ENCODE assay signal across 8 mouse cellular contexts in the genomic region with DNA sequence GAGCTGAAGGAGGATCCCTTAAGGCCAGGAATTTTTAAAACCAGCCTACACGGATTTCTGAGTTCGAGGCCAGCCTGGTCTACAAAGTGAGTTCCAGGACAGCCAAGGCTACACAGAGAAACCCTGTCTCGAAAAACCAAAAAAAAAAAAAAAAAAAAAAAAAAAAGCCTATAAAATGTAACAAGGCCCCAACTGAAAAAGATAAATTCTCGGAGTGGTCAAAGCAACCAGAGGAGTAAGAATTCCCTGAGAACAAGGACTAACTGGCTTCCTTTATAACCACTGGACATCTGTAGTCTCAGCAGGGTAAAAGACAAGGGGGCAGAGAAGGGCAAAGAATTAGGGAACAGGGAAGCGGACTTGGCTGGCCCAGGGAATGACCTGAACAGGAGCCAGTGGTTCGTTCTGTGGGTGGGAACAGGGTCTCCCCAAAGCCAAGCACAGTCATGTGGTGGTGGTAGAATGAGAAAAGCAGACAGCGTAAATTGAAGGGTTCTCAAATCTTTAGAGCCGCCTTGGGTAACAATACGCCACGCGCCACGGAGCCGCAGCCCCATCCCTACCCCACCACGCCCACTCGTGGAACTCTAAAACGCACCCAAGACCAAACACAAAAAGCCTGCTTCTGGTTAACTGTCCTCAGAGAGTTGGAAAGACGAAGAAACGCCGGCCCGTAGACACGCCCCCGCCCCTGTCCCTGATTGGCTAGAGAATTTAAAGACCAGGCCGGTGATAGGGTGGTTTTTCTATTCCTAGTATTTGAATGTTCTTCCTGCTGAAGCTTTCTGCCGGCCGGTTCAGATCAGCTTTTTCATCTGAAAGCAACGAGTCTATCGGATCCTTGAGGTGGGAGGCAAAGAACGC. TPM values are rescaled to one million over a fixed set of nuclear protein-coding genes. Genes with fewer than 3 reads are reported as not detected.
DNase-seq lines count a peak whose midpoint lies in the region; ATAC-seq and TF ChIP-seq lines count a peak whose summit lies in the region.

TSS of gene Pif1 (plus strand) at position 755 of the 864 bp plus-strand sequence.

- H3K9me3 ChIP-seq in heart, embryonic 12.5 days (replicated peaks): no peaks in the 10 kb centered on the region
- no peaks in the 10 kb centered on the region for H3K9me3 ChIP-seq in kidney, embryonic 16.5 days (ENCODE audit: low read length)
- no peaks in the 10 kb centered on the region for H3K9me3 ChIP-seq in liver, embryonic 16.5 days (replicated peaks; ENCODE audit: control insufficient read depth, low read length)
- no peaks in the 10 kb centered on the region for H3K9me3 ChIP-seq in neural tube, embryonic 12.5 days

- peak within 1 kb of the TSS; percentile 67 for H3K27ac ChIP-seq in heart, embryonic 12.5 days (ENCODE audit: poor library complexity, severe bottlenecking)
- peak within 1 kb of the TSS; percentile 58; the same call in 1 of the 2 replicates for H3K27ac ChIP-seq in kidney, embryonic 16.5 days (ENCODE audit: low read length)
- peak within 1 kb of the TSS; percentile 89 for H3K27ac ChIP-seq in liver, embryonic 16.5 days (ENCODE audit: low read length)
- no peak within 1 kb of the TSS for H3K27ac ChIP-seq in neural tube, embryonic 12.5 days
- H3K27ac ChIP-seq in testis, adult 2 months (ENCODE audit: control insufficient read depth, insufficient read depth, low read depth, low read length): peak within 1 kb of the TSS; percentile 3; the same call in 1 of the 2 replicates

- peaks cover 20% of the 10 kb centered on the region for H3K36me3 ChIP-seq in heart, embryonic 12.5 days
- H3K36me3 ChIP-seq in kidney, embryonic 16.5 days (ENCODE audit: insufficient read depth, low read length): peaks cover 16% of the 10 kb centered on the region
- H3K36me3 ChIP-seq in liver, embryonic 16.5 days (ENCODE audit: control insufficient read depth, insufficient read depth): peaks cover 21% of the 10 kb centered on the region
- peaks cover 10% of the 10 kb centered on the region for H3K36me3 ChIP-seq in neural tube, embryonic 12.5 days
- no peaks in the 10 kb centered on the region for H3K36me3 ChIP-seq in testis, adult 2 months (ENCODE audit: control insufficient read depth, insufficient read depth, low read length)

- peak within 1 kb of the TSS; percentile 74 for H3K9ac ChIP-seq in heart, embryonic 12.5 days
- peak within 1 kb of the TSS; percentile 80 for H3K9ac ChIP-seq in kidney, embryonic 16.5 days (replicated peaks; ENCODE audit: low read length)
- H3K9ac ChIP-seq in liver, embryonic 16.5 days (ENCODE audit: low read depth, low read length): peak within 1 kb of the TSS; percentile 84
- H3K9ac ChIP-seq in neural tube, embryonic 12.5 days: peak within 1 kb of the TSS; percentile 72

- peak within 1 kb of the TSS; percentile 77 for H3K4me3 ChIP-seq in heart, embryonic 12.5 days
- H3K4me3 ChIP-seq in kidney, embryonic 16.5 days (ENCODE audit: low read length): peak within 1 kb of the TSS; percentile 66
- H3K4me3 ChIP-seq in liver, embryonic 16.5 days (ENCODE audit: low read depth, low read length): peak within 1 kb of the TSS; percentile 87
- peak within 1 kb of the TSS; percentile 60 for H3K4me3 ChIP-seq in neural tube, embryonic 12.5 days
- peak within 1 kb of the TSS; percentile 77 for H3K4me3 ChIP-seq in testis, adult 2 months (ENCODE audit: control insufficient read depth, low read depth, low read length)

- peaks cover 12% of the 10 kb centered on the region for H3K4me1 ChIP-seq in heart, embryonic 12.5 days (replicated peaks)
- peaks cover 24% of the 10 kb centered on the region for H3K4me1 ChIP-seq in kidney, embryonic 16.5 days (ENCODE audit: insufficient read depth, low read length)
- H3K4me1 ChIP-seq in liver, embryonic 16.5 days (ENCODE audit: control insufficient read depth, low read depth, low read length): peaks cover 32% of the 10 kb centered on the region
- H3K4me1 ChIP-seq in neural tube, embryonic 12.5 days: peaks cover 28% of the 10 kb centered on the region
- H3K4me1 ChIP-seq in testis, adult 2 months (ENCODE audit: control insufficient read depth, insufficient read depth, low read length): peaks cover 19% of the 10 kb centered on the region

- 9% methylated on average over 28 of the region's 28 CpGs for WGBS in heart, embryonic 12.5 days
- WGBS in kidney, embryonic 16.5 days: 11% methylated on average over 28 of the region's 28 CpGs
- 9% methylated on average over 28 of the region's 28 CpGs for WGBS in liver, embryonic 16.5 days (ENCODE audit: insufficient replicate concordance)
- 11% methylated on average over 28 of the region's 28 CpGs for WGBS in neural tube, embryonic 12.5 days

- TF ChIP-seq CTCF in testis, adult 2 months (IDR thresholded peaks at IDR 0.05; ENCODE audit: control insufficient read depth, insufficient read depth, insufficient replicate concordance, low read depth, low read length): no peak

- DNase-seq in B cell, adult 2 months: peak; percentile 80 to 84
- peak; percentile 78 for DNase-seq in adrenal gland, adult 8-10 months

- peak within 1 kb of the TSS; percentile 98 for H3K4me2 ChIP-seq in heart, embryonic 12.5 days
- H3K4me2 ChIP-seq in kidney, embryonic 16.5 days (replicated peaks; ENCODE audit: low read depth, low read length): peak within 1 kb of the TSS; percentile 90
- H3K4me2 ChIP-seq in liver, embryonic 16.5 days (ENCODE audit: low read depth, low read length): peak within 1 kb of the TSS; percentile 92
- H3K4me2 ChIP-seq in neural tube, embryonic 12.5 days (replicated peaks): peak within 1 kb of the TSS; percentile 100

- peak; percentile 89 for ATAC-seq in erythroid progenitor cell, adult 5-6 weeks (replicated peaks; ENCODE audit: low FRiP score, poor library complexity, severe bottlenecking)
- ATAC-seq in heart, embryonic 12.5 days (ENCODE audit: insufficient number of reproducible peaks, low FRiP score): peak; percentile 82
- peak; percentile 85 for ATAC-seq in kidney, embryonic 16.5 days (ENCODE audit: low FRiP score, low TSS enrichment)
- ATAC-seq in liver, embryonic 16.5 days (ENCODE audit: low read depth): peak; percentile 89
- ATAC-seq in neural tube, embryonic 12.5 days (ENCODE audit: low FRiP score, low read depth): peak; percentile 66

- peak; percentile 37; the same call in 1 of the 2 replicates for TF ChIP-seq POLR2A in testis, adult 2 months (IDR thresholded peaks at IDR 0.05; ENCODE audit: control insufficient read depth, low read depth, low read length)

- no peaks in the 10 kb centered on the region for H3K27me3 ChIP-seq in heart, embryonic 12.5 days (replicated peaks)
- no peaks in the 10 kb centered on the region for H3K27me3 ChIP-seq in kidney, embryonic 16.5 days (ENCODE audit: insufficient read depth, low read length)
- no peaks in the 10 kb centered on the region for H3K27me3 ChIP-seq in liver, embryonic 16.5 days (ENCODE audit: control insufficient read depth, insufficient read depth, low read depth, low read length)
- no peaks in the 10 kb centered on the region for H3K27me3 ChIP-seq in neural tube, embryonic 12.5 days (replicated peaks)
- H3K27me3 ChIP-seq in testis, adult 2 months (ENCODE audit: control insufficient read depth, insufficient read depth, low read length): no peaks in the 10 kb centered on the region

RNA-seq across cellular contexts. Expression of gene Pif1, which starts in this region (rescaled TPM):
- total RNA-seq in adrenal gland, adult 8-10 months (2022): under 1 TPM in 3 of 4 experiments, not detected in 1; 0.06 to 0.49 (median 0.22) TPM
- total RNA-seq in erythroid progenitor cell, adult 5-6 weeks (2015; ENCODE audit: low replicate concordance): 75.0 and 77.1 TPM in 2 replicates
- total RNA-seq in erythroid progenitor cell, adult 5-6 weeks (2017; ENCODE audit: low replicate concordance): 68.7 and 94.9 TPM in 2 replicates
- 12.4 and 14.4 TPM in 2 replicates for polyA plus RNA-seq in heart, embryonic 12.5 days (2016; fragmentation: Nextera tagmentation; extraction: Ambion mirVana)
- polyA plus RNA-seq in kidney, embryonic 16.5 days (2015; fragmentation: Nextera tagmentation; extraction: Ambion mirVana): 15.5 and 16.9 TPM in 2 replicates
- 9.6 and 10.9 TPM in 2 replicates for polyA plus RNA-seq in liver, embryonic 16.5 days (2015; fragmentation: Nextera tagmentation; extraction: Ambion mirVana)
- 14.7 and 15.8 TPM in 2 replicates for polyA plus RNA-seq in neural tube, embryonic 12.5 days (2016; fragmentation: Nextera tagmentation; extraction: Ambion mirVana)
- 0.40 and 0.79 TPM in 2 replicates for polyA plus RNA-seq in testis, adult 2 months (2012; rRNA removed)

Comparison
In these comparisons a context has a peak if more than half of its experiments do, and no peak if none do; other contexts are left out.
1. RNA of gene Pif1 (total RNA-seq): 68.7 to 94.9 TPM in erythroid progenitor cell, adult 5-6 weeks; 0.06 to 0.49 TPM in adrenal gland, adult 8-10 months; every median in the first group is over 10 times any median in the second.
2. Peak in DNase-seq in adrenal gland, adult 8-10 months; RNA of the gene not detected or under 1 TPM.
3. Peak in every context shown above with its lines, with median percentiles within 50 percentile points of each other: ATAC-seq, H3K4me2 ChIP-seq, H3K4me3 ChIP-seq and H3K9ac ChIP-seq.